Mouse (Mus musculus) heart, postnatal 0 days (tissue): Measurements from ENCODE around the gene Ell3.

Experiments
- CTCF ChIP-seq: IDR thresholded peaks from 2 replicates; pipeline ENCODE4 v1.5.1; 2016; ENCODE audit warnings: antibody characterized with exemption, control low read depth, low read depth
- EP300 ChIP-seq: IDR thresholded peaks from 2 replicates; pipeline ENCODE4 v1.6.1; 2016; ENCODE audit warnings: antibody characterized with exemption, low read depth

DNA sequence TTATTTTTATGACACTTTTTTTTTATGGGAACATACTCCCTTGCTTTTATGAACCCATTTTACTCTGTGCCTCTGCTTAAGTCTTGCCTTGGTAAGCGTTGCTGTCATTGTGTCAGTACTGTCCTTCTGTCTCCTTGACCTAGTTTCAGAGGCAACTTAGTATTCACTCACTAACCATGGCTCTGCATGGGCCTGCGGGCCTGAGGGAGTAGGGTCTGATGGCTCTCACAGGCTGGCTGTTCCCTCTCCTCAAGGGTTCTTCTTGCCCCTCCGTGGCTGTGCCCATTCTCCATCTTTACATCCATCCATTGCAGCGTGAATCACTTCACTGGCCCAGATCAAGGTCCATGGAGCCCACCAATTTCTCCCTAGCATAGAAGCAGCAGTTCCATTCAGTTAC, 2.4 kb upstream of the Ell3 start:
- TF ChIP-seq CTCF (no peak), EP300 (no peak)
